Mouse (Mus musculus): ENCODE results near the gene Unc5b.
"Not testable (repeated sequence)": the region's sequence is repeated elsewhere in the genome, so short reads cannot be mapped to it uniquely, and the experiment has no call there.

Unc5b gene

DNA sequence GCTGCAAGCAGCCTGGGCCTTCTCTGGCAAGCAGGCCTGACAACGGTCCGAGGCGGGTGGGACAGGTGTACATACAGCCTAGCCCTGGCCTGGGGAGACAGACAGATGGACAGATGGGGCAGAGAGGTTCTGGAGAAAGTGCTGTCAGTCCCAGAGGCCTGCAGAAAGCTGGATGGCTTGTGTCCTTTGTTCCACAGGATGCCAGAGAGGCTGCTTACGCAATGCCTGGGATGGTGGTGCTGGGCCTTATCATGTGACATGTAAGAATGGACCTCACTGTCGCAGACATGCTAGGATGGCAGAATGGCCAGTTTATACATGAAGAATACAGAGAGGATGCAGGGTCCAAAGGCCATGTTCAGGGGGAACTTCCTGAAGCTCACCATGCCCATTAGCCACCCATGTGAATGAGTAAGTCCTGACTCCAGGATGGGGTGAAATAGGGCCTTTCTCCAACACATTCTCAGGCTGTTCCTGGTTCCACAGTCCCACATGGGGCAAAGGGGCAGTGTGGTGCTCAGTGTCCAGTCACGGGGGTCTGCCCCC is 83.6 kb downstream of the Unc5b start:
- no peak for DNase-seq

DNA sequence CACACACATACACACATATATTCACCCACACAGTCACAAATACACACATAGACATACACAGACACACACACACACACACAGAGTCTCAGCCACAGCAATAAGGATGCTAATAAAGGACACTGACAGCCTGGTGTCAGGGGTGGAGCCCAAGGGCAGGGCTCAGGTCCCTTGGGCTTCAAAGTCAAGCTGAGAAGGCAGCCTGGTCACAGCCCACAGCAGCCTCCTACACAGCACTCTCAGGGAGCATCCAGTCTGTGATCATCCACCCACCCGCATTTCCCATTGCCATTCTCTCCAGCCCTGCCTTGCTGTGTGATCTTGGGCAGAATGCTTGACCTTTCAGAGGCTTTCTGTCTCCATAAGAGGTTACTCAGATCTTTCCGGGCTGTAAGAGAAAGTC is 84.9 kb downstream of the Unc5b start:
- DNase-seq, result no peak

DNA sequence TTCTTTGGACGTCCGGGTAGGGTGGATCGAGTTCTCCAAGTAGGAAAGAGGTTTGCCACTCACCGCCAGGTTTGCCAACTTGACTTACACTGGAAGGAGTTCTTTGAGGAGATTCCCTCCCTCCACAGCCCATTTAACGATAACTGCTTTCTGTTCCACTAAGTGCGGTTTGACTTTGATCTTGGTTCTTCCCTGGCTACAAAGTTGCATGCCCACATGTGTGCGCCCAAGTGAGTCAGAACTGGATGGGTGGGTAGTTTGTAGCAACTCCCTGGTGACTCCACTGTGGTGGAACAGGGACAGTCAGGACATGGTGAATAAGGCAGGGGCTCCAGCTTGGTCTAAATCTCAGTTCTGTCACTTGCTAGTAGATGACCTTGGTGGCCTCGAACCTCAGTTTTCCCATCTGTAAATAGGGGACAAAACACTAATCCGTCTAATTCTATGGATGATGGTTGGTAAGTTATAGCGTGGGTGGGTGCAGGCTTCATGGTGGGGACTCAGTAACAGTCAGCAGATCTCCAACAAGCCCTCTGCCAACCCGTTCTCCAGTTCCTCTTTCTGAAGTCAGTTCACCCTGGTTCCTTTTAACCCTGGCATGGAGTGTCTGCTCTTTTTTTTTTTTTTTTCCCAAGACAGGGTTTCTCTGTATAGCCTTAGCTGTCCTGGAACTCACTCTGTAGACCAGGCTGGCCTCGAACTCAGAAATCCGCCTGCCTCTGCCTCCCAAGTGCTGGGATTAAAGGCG is 86.7 kb downstream of the Unc5b start:
- no peak for DNase-seq

DNA sequence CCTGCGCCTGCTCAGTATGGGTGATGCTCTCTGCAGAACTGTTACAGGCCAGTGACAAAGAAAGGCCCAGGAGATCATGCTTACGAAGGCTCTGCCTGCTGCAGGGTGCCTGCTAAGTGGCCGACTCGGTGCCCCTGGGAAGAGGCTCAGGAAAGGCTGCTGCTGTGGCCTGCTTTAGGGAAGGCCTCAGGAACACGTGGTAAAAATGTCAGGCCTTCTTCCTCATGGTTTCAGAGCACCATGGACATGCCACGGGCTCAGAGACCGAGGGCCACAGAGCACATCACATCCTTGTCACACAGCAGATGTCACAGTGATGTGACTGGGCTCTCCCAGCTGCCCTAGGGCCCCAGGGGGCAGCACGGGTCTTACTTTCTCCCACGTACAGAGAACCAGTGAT is 87.7 kb downstream of the Unc5b start:
- no peak for DNase-seq

DNA sequence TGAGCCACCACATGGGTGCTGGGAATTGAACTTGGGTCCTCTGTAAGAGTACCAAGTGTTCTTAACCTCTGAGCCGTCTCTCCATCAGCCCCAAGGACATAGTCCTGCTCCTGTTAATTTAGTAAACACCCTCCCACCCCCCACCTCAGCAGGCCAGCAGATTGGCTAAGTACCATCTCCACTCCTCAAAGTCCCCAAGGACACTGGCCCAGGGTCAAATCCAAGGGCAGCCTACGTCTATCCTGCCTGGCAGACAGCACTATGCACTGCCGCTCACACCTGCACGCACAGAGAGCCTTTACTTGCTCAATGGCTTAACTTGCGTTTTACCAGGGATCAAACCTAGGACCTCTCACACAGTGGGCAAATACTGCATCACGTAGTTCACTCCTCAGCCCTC is 88.4 kb downstream of the Unc5b start:
- no peak for DNase-seq

DNA sequence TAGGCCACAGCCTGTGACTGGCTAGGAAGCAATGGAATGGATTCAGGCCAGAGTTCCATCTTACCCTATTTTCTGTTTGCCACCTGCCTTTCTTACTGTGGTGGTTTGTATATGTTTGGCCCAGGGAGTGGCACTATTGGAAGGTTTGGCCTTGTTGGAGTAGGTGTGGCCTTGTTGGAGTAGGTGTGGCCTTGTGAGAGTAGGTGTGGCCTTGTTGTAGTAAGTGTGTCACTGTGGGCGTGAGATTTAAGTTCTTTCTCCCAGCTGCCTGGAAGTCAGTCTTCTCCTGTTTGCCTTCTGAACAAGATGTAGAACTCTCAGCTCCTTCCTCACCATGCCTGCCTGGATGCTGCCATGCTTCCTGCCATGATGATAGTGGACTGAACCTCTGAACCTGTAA is 89.1 kb downstream of the Unc5b start:
- DNase-seq, result not testable (repeated sequence)

DNA sequence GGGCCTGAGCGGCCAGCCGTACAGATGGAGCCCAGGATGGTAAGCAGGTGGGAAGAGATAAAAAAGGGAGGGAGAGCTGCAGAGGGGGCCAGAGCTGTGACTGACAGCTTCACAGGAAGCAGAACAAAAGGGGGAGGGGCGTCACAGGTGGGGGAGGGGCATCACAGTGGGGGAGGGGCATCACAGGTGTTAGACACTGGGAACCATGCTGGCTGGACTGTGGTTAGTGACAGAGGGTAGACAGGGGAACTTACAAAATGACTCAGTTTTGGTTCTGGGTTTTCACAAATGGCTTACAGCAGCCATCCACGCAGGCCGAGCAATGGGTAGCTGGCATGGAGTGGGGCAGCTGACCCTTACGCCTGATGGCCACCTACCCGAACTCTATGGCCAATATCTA is 89.9 kb downstream of the Unc5b start:
- no peak for DNase-seq

DNA sequence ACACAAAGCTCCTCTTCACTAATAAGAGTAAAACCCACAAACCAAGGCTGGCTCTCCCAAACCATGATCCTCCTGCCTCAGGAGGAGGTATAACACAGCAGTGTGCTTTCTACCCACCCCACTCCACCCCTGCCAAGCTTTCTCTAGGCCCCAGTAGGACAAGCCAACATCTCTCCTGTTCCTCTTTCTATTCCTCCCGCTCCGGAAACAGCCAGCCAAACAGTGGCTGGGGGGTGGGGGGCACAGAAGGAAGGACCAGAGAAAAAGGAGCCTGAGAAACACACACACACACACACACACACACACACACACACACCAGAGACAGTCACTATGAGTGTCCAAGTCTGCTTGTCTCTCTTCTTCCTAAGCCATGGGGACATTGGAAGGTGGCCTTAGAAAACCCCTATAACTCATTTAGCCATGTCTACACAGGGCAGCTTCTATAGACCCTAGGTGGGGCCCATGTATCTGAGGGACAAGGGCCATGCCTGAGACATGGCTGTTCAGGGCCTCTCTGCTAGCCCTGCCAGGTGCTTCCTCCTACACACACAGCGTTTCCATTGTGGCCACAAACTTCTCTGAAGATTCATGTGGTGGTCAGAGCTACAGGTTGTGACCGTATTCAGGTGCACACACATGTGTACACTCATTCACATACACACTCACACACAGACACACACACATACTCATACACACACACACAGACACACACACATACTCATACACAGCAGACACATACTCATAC is 91.6 kb downstream of the Unc5b start:
- DNase-seq, result no peak

DNA sequence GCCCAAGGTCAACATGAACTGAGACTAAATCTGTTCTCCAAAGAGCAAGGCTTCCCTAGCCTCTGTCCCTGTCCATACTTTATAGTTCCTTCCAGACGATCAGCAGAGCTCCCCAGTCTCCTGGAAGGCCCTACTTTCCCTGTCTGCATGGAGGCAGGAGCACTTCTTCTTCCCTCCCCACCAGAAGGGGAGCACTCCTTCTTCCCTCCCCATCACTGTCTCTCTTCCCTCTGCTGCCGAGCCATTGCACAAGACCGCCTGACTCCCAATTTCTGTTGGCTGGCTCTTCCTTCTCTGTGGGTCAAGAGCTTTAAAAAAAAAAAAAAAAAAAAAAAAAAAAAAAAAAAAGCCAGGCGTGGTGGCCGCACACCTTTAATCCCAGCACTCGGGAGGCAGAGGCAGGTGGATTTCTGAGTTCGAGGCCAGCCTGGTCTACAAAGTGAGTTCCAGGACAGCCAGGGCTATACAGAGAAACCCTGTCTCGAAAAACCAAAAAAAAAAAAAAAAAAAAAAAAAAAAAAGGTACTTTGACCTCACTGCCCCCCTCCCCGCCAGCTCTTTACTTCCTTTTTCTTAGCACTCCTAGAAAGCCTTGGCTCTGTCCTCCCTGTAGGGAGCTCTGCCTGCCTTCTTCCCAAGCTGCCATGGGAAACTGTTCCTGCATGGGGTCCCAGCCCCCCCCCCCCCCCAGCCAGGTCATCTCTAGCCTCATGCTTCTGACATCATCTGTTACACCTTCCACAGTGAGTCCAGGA is 93.3 kb downstream of the Unc5b start:
- no peak for DNase-seq

DNA sequence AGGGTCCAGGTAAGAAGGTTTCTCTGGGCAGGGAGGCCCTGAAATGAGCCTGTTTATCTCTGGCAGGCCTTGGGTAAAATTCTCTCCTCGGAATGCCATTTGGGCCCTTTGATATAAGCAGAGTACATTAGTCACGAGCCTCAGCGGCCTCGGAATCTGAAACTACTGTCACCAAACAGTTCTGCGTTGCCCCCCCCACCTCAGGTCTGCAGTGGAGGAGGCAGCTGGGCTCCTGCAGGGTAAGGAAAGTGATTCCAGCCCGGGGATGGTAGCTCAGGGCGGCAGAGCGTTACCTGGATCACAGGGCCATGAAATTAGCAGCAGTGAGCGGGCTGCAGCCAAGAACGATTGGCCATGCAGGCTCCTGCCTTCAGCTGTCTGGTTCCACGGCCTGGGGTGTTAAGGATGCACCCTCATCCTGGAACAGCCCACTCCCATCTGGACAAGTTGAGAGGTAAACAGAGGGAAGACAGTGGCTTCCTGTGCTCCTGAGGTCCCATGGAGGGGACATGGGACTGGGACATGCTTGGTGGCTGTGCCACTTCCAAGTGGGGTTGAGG is 94.1 kb downstream of the Unc5b start:
- DNase-seq, result no peak

DNA sequence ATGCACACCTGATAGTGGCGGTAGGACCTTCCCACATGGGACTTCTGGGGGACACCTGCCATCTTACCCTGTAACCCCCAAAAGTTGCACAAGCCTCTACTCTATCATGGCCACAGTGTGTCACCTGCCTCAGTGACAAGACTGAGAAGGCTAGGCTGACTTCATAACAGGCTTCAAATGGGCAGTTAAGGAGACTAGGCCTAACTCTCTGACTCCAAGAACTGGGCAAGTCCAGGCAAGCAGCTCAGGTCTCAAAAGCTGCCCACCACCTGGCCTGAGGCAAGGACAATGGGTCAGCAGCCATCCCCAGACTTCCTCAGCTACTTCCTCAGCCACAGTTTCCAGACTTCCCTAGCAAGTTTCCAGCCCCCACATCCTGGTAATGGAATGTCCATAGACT is 95.6 kb downstream of the Unc5b start:
- no peak for DNase-seq

DNA sequence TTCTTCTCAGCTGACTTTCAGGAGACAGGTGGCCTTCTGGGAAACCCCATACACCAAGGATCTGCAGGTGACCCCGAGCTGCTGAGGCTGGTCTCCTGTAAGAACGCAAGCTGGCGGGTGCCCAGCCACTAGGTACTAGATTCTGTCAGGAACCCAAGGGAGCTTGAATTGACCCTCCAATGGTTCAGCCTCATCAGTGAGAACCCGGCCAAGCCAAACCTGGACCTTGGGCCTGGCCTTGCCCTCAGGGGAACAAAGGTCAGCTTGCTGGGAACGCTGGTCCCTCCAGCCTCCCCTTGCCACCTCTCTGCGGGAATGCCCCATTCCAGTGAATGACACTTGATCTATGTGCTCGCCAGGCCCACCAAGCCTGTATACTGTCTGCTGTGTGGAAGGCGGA is 97.9 kb downstream of the Unc5b start:
- DNase-seq, result no peak

DNA sequence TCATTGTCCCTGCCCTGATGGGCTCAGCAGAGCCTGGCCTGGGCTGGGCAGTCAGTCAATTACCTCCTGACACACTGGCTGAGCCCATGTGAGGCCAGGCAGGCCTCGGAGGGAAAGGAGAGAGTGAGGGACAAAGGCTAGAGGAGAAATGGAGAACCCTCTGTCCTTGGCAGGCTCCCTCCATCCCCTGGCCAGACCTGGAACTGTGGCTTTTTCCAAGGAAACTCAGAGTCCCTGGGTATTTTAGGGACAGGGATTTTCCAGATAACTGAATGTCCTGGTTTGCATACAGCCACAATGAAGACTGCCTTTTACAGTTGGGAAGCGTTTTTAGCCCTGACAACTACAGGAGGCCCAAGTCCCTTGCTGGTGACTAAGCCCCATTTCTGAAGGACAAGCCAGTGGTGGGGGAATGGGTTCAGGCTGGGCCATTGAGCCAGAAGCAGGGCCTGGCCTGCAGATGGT is 99.0 kb downstream of the Unc5b start:
- no peak for DNase-seq

DNA sequence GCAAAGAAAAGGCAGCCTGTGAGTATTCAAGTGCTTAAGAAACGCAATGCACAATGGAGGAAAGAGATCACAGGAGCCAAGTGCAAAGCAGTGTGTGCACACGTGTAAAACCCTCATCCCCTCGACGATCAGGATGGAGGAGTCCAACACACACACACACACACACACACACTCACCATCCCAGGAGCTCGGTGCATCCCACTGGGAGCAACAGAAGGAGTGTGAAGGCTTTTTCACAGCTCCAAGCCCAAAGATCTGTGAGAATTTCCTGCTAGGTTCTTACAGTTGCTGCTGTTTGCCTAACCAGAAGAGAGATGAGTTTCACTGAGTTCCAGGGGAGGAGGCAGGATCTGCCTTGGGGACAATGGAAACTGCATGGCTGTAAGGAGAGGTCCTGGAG is 99.6 kb downstream of the Unc5b start:
- DNase-seq, result no peak

DNA sequence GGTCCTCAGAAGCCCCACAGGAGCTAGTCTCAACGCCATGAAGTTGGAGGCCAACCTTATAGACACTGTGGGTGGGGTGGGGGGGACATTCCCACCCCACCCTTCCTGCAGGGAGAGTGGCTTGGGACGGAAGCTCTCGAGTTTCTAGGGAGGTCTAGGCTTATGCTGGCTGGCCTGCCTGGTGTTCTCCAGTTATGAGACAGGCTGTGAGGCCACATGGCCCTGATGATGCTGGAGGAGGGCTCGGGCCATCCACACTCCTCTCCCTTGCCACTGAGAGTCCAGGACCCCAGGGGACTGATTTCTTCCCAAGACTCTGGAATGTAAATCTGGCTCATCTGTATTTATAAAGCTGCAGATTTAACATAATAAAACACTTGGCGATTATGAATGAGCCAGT is 104.1 kb downstream of the Unc5b start:
- DNase-seq, result no peak

DNA sequence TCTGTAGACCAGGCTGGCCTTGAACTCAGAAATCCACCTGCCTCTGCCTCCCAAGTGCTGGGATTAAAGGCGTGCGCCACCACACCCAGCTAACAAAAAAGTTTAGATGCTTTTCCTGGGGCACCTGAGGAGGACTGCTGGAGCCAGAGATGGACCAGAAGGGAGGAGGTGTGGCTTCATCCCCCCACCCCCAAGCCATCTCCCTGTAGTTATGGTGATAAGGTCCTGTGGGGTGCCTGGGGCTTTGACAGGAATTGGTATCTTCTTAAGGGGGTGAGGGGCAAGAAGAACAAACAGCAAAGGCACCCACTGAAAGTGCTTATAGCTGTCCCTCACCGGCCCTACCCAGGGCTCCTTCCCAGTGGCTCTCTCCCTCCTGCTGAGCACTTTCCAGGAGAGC is 104.5 kb downstream of the Unc5b start:
- no peak for DNase-seq

DNA sequence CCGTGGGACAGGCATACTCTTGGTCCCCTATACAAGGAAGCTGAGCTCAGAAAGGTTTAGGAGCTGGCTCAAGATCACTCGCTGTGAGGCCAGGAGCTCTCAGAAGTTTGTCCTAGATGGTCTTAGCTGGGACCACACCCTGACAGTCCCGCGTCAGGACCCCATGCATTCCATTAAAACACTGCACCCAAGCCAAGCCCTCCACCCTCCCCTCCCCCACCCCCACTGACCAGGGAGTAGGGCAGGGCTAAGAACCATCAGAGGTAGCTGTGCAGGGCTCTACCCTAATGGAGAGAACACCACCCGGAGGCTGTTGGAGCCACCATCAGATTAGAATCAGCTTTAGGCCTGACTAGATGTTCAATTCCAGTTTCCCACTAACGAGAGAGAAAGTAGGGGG is 106.9 kb downstream of the Unc5b start:
- DNase-seq, result no peak

DNA sequence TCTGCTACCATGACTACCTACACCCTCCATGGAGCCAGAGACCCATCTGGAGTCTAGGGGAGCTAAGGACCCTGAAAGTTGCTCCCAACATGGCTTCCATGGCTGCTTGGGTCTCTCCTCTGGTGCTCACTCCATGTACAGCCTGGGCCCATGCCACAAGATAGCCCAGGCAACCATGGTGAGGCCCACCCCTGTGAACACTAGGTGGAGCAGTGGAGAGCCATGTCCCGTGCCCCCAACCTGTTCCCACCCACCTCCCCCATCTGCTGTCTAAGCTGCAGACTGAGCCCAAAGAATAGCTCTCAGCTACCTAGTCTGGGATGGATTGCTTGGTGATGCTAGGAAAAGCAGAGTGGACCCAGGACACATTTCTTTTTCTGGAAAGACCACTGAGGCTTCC is 108.0 kb downstream of the Unc5b start:
- DNase-seq, result no peak

DNA sequence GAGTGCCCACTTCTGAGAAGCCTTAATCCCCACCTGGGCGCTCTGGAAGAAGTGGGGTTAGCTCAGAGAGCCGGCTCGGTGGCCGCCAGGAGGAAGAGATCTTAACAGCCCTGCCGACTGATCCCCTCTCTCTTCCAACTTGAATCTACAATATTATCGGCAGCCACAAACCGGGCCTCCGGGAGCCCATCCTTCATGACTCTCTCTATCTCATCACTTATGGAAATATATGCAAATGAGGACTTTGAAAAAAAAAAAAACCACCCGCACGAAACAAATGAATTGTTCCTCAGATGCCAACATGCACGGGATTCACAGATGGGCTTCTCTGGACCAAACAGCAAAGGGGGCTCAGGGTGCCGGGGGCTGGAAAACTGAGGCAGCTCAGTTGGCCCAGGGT is 109.7 kb downstream of the Unc5b start:
- DNase-seq, result no peak

DNA sequence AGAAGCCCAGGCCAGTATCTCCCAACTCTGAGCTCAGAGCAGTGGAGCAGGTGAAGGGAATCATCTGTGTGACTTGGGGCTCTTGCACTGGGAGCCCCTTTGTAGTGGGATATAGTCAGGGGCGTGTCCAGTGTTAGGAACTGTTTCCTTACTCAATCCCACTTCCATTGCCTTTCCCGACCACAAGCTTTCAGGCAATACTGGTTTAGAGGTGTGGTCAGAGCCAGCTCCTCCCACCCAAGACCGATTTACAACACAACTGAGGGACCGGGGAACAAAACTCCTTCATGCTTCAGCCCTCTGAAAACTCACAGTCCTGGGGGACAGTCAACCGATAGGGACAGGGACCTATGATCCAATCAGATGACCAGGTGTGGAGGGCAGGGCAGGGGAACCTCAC is 110.9 kb downstream of the Unc5b start:
- DNase-seq, result no peak

DNA sequence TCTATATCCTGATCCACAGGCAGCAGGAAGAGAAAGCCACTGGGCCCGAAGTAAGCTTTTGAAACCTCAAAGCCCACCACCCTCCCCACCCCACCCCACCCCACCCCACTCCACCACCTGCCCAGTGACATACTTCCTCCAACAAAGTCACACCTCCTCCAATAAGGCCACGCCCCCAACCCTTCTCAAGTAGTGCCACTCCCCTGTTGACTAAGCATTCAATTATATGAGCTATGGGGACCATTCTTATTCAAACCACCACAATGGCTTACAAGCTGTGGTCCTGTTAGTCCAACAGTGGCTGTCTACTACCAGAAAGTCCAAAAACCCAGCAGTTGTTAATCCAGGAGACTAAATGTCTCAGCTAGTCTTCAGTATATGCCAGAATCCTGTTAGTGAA is 112.9 kb downstream of the Unc5b start:
- no peak for DNase-seq

DNA sequence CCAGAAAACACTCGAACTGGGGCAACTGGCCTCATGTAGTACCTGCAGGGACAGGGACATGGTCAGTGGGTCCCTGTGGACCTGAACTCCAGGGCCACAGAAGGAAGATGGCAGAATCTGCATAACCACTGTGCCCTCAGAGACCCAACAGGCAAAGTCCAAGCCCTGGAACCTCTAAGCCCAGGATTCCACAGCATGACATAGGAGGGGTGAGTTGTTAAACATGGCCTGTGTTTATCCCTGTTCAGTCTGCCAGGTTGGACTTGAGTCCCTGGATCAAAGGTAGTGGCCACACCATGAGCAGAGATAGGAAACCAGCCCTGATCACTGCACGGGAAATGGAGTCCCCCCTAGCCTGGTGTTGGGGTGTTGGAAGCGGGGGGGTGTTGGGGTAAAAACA is 114.9 kb downstream of the Unc5b start:
- no peak for DNase-seq

Measured in right cerebral cortex, postnatal 25 days (tissue).